Mouse (Mus musculus): Measurements from ENCODE around the gene Krtap4-13. TPM values are rescaled to one million over a fixed set of nuclear protein-coding genes. Genes with fewer than 3 reads are reported as not detected.
A peak's percentile ranks its signal among the peaks of the same experiment; 100 is the strongest.
"Not testable (repeated sequence)": the region's sequence is repeated elsewhere in the genome, so short reads cannot be mapped to it uniquely, and the experiment has no call there.

Gene Krtap4-13
- total RNA-seq (2012; rRNA removed) = 1.3 and 1.5 TPM in 2 replicates

DNA sequence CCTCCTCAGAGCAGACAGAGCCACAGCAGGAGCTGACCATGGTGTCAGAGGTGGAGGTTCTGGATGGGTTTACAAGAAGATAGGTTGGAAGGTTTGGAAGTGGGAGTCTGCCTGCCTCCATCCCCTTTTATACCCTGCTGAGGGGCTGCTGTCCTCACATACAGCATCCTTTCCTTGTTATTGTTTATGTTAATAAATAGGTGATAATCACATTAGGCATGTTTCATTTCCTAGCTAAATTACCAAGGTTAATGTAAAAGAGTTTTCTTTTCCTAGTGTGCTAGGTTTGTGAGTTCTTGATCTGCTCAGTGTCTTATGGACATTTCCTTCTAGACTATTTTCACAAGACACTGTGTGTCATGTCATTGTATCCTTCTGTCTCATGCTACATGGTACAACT lies at the start of gene Krtap4-13:
Krtap4-13 (minus strand) TSS at position 101 of the 400 bp plus-strand sequence.
- in situ Hi-C loops (cut with MboI; ENCODE audit: low sequenced_read_pairs in 2 of 2, unreplicated experiment in 2 of 2); H3K4me1 ChIP-seq (ENCODE audit: control insufficient read depth in 2 of 2, insufficient read depth in 2 of 2, low read length in 2 of 2, poor library complexity in 1 of 2); H3K9ac ChIP-seq (ENCODE audit: insufficient read depth, low read depth, low read length, poor library complexity, severe bottlenecking); H3K27ac ChIP-seq (ENCODE audit: insufficient read depth, low read depth, low read length, poor library complexity, severe bottlenecking); H3K4me3 ChIP-seq (ENCODE audit: insufficient read depth in 1 of 2, low read depth in 1 of 2, low read length in 2 of 2, poor library complexity in 1 of 2, severe bottlenecking in 1 of 2); DNase-seq (ENCODE audit: low read depth, low spot score); H3K9me3 ChIP-seq (ENCODE audit: control insufficient read depth, insufficient read depth, low read depth, low read length); H3K36me3 ChIP-seq (ENCODE audit: control insufficient read depth, insufficient read depth, low read length, poor library complexity, severe bottlenecking): not testable (repeated sequence)

DNA sequence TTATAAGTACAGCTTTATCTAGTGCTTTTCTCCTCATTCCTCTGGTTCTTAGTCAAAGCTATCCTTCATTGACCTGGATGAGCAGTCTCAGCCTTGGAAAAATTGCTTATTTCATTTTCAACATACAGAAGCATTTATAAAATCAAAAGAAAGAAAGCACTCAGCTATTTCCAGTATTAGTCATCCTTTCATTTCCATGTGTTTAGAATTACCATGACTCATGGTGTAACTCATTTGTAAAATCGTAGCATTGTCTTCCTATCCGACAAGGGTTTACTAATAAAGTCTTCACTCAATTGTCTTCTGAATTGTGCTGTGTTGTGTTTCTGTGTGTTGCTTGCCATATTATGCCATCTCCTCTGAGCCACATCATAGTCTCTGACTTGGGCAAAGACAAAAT lies 49.1 kb upstream of the Krtap4-13 start:
- Histone ChIP-seq H3K27ac (ENCODE audit: insufficient read depth, low read depth, low read length, poor library complexity, severe bottlenecking) (no peak overlapping the region), H3K9me3 (ENCODE audit: control insufficient read depth, insufficient read depth, low read depth, low read length) (no peaks in the 10 kb centered on the region), H3K4me1 (ENCODE audit: control insufficient read depth in 2 of 2, insufficient read depth in 2 of 2, low read length in 2 of 2, poor library complexity in 1 of 2) (no peaks in the 10 kb centered on the region), H3K36me3 (ENCODE audit: control insufficient read depth, insufficient read depth, low read length, poor library complexity, severe bottlenecking) (no peaks in the 10 kb centered on the region), H3K9ac (ENCODE audit: insufficient read depth, low read depth, low read length, poor library complexity, severe bottlenecking) (no peak overlapping the region), H3K4me3 (ENCODE audit: insufficient read depth in 1 of 2, low read depth in 1 of 2, low read length in 2 of 2, poor library complexity in 1 of 2, severe bottlenecking in 1 of 2) (no peak overlapping the region)
- DNase-seq (ENCODE audit: low read depth, low spot score) = no peak
- TF ChIP-seq HCFC1 (IDR thresholded peaks at IDR 0.05; ENCODE audit: borderline replicate concordance, insufficient read depth, low read length) (no peak), ZC3H11A (IDR thresholded peaks at IDR 0.05; ENCODE audit: borderline replicate concordance, low read depth, low read length) (no peak), CHD2 (IDR thresholded peaks at IDR 0.05; ENCODE audit: low read depth, low read length) (no peak), MAFK (IDR thresholded peaks at IDR 0.05; ENCODE audit: insufficient read depth, low read depth, low read length) (no peak), ZNF384 (IDR thresholded peaks at IDR 0.05; ENCODE audit: low read depth, low read length) (no peak)
- in situ Hi-C loops (cut with MboI; ENCODE audit: low sequenced_read_pairs in 2 of 2, unreplicated experiment in 2 of 2) = no loop called here

DNA sequence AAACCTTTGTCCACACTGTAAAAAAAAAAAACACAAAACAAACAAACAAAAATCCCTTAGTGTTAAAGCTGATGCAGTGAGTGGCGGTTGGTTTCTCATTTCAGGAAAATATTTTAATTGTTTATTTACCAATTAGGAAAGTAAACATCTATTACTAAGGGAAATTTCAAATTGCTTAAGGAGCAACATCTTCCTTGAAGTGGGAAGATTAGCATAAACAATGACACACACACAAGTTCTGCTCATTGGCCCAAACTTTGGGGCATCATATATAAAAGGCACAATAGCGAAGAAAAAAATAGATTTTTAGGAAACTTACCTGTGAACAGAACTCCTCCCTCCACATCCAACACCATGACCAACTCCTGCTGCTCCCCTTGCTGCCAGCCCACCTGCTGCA lies 47.9 kb upstream of the Krtap4-13 start, which contains the start of gene Gm11568:
Gm11568 (plus strand) TSS at position 301 of the 400 bp plus-strand sequence.
- in situ Hi-C loops (cut with MboI; ENCODE audit: low sequenced_read_pairs in 2 of 2, unreplicated experiment in 2 of 2) = no loop called here

DNA sequence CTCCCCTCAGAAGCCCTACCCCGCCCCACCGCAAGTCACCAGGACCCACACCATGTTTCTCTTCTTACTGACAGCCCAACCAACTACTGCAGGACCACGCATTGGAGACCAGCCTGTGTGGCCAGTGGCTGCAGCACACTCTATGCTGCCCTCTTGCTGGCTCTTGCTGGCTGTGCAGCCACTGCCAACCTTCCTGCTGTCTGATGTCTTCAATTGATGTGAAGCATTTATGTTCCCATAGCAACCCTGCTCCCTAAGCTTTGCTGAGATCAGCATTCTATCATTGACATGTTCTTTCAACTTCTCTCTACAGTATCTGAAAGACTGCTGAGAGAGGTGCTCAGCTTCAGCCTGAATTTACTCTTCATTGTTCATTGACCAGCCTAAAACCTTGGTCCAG lies 44.4 kb upstream of the Krtap4-13 start:
- Histone ChIP-seq H3K4me1 (ENCODE audit: control insufficient read depth in 2 of 2, insufficient read depth in 2 of 2, low read length in 2 of 2, poor library complexity in 1 of 2) (no peaks in the 10 kb centered on the region), H3K27ac (ENCODE audit: insufficient read depth, low read depth, low read length, poor library complexity, severe bottlenecking) (no peak overlapping the region), H3K9me3 (ENCODE audit: control insufficient read depth, insufficient read depth, low read depth, low read length) (no peaks in the 10 kb centered on the region), H3K9ac (ENCODE audit: insufficient read depth, low read depth, low read length, poor library complexity, severe bottlenecking) (no peak overlapping the region), H3K36me3 (ENCODE audit: control insufficient read depth, insufficient read depth, low read length, poor library complexity, severe bottlenecking) (no peaks in the 10 kb centered on the region), H3K4me3 (ENCODE audit: insufficient read depth in 1 of 2, low read depth in 1 of 2, low read length in 2 of 2, poor library complexity in 1 of 2, severe bottlenecking in 1 of 2) (no peak overlapping the region)
- TF ChIP-seq ZC3H11A (IDR thresholded peaks at IDR 0.05; ENCODE audit: borderline replicate concordance, low read depth, low read length) = no peak
- peak; percentile 83 for TF ChIP-seq MAFK (IDR thresholded peaks at IDR 0.05; ENCODE audit: insufficient read depth, low read depth, low read length)
- in situ Hi-C loops (cut with MboI; ENCODE audit: low sequenced_read_pairs in 2 of 2, unreplicated experiment in 2 of 2) = no loop called here
- DNase-seq (ENCODE audit: low read depth, low spot score) = peak; percentile 6

More for the DNA sequence above, 47.9 kb upstream of the Krtap4-13 start, which contains the start of gene Gm11568:
- no peaks in the 10 kb centered on the region for H3K9me3 ChIP-seq (ENCODE audit: control insufficient read depth, insufficient read depth, low read depth, low read length)
- no peak for DNase-seq (ENCODE audit: low read depth, low spot score)
- H3K4me1 ChIP-seq (ENCODE audit: control insufficient read depth in 2 of 2, insufficient read depth in 2 of 2, low read length in 2 of 2, poor library complexity in 1 of 2) = no peaks in the 10 kb centered on the region
- H3K4me3 ChIP-seq (ENCODE audit: insufficient read depth in 1 of 2, low read depth in 1 of 2, low read length in 2 of 2, poor library complexity in 1 of 2, severe bottlenecking in 1 of 2) = no peak within 1 kb of the TSS
- TF ChIP-seq MAFK (IDR thresholded peaks at IDR 0.05; ENCODE audit: insufficient read depth, low read depth, low read length) = no peak
- TF ChIP-seq CHD2 (IDR thresholded peaks at IDR 0.05; ENCODE audit: low read depth, low read length) = no peak
- TF ChIP-seq HCFC1 (IDR thresholded peaks at IDR 0.05; ENCODE audit: borderline replicate concordance, insufficient read depth, low read length) = no peak
- TF ChIP-seq ZC3H11A (IDR thresholded peaks at IDR 0.05; ENCODE audit: borderline replicate concordance, low read depth, low read length) = no peak
- no peak for TF ChIP-seq ZNF384 (IDR thresholded peaks at IDR 0.05; ENCODE audit: low read depth, low read length)
- no peaks in the 10 kb centered on the region for H3K36me3 ChIP-seq (ENCODE audit: control insufficient read depth, insufficient read depth, low read length, poor library complexity, severe bottlenecking)
- H3K27ac ChIP-seq (ENCODE audit: insufficient read depth, low read depth, low read length, poor library complexity, severe bottlenecking) = no peak within 1 kb of the TSS
- H3K9ac ChIP-seq (ENCODE audit: insufficient read depth, low read depth, low read length, poor library complexity, severe bottlenecking) = no peak within 1 kb of the TSS

DNA sequence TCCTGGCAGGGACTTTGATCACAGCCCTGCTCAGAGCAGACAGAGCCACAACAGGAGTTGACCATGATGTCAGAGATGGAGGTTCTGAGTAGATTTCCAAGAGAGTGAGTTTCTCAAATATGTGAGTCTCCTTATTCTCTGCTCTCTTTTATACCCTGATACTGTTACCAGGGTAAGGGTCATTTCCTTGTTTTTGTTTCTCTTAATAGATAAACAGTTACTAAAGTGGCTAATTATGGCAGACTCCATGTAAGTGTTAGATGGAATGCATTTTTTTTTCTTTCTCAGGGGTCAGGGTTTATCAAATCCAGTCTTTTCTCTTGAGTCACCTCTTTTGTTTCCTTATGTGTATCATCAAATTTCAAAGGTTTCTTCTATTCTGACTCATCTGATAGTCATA lies 41.8 kb upstream of the Krtap4-13 start, which contains the start of gene Krtap4-16:
Krtap4-16 (minus strand) TSS at position 101 of the 400 bp plus-strand sequence.
- TF ChIP-seq ZC3H11A (IDR thresholded peaks at IDR 0.05; ENCODE audit: borderline replicate concordance, low read depth, low read length) (no peak), ZNF384 (IDR thresholded peaks at IDR 0.05; ENCODE audit: low read depth, low read length) (no peak), MAFK (IDR thresholded peaks at IDR 0.05; ENCODE audit: insufficient read depth, low read depth, low read length) (no peak), CHD2 (IDR thresholded peaks at IDR 0.05; ENCODE audit: low read depth, low read length) (no peak), HCFC1 (IDR thresholded peaks at IDR 0.05; ENCODE audit: borderline replicate concordance, insufficient read depth, low read length) (no peak)
- no peak within 1 kb of the TSS for H3K27ac ChIP-seq (ENCODE audit: insufficient read depth, low read depth, low read length, poor library complexity, severe bottlenecking)
- H3K4me1 ChIP-seq (ENCODE audit: control insufficient read depth in 2 of 2, insufficient read depth in 2 of 2, low read length in 2 of 2, poor library complexity in 1 of 2) = no peaks in the 10 kb centered on the region
- H3K4me3 ChIP-seq (ENCODE audit: insufficient read depth in 1 of 2, low read depth in 1 of 2, low read length in 2 of 2, poor library complexity in 1 of 2, severe bottlenecking in 1 of 2) = no peak within 1 kb of the TSS
- no peak for DNase-seq (ENCODE audit: low read depth, low spot score)
- H3K9ac ChIP-seq (ENCODE audit: insufficient read depth, low read depth, low read length, poor library complexity, severe bottlenecking) = no peak within 1 kb of the TSS
- H3K9me3 ChIP-seq (ENCODE audit: control insufficient read depth, insufficient read depth, low read depth, low read length) = no peaks in the 10 kb centered on the region
- H3K36me3 ChIP-seq (ENCODE audit: control insufficient read depth, insufficient read depth, low read length, poor library complexity, severe bottlenecking) = no peaks in the 10 kb centered on the region
- in situ Hi-C loops (cut with MboI; ENCODE audit: low sequenced_read_pairs in 2 of 2, unreplicated experiment in 2 of 2) = no loop called here

Measured in ES-E14 (cell line).